Mouse (Mus musculus): ENCODE data around the gene Zfp352. TPM values are rescaled to one million over a fixed set of nuclear protein-coding genes. Genes with fewer than 3 reads are reported as not detected.

Gene Zfp352
- 0.09 TPM for polyA plus RNA-seq (2012; fragmentation: generic; extraction: Trizol)
- long read RNA-seq, experiment 1: 0 reads
- long read RNA-seq, experiment 2: 0 reads

- H3ac ChIP-seq (ENCODE audit: control insufficient read depth, insufficient read length, low read depth): no peak within 1 kb of the TSS
- no peaks in the 10 kb centered on the region for H3K27me3 ChIP-seq (ENCODE audit: control insufficient read depth, insufficient read depth, insufficient read length)
- no peak within 1 kb of the TSS for H3K4me3 ChIP-seq (ENCODE audit: insufficient read depth, poor library complexity, severe bottlenecking)
- no peaks in the 10 kb centered on the region for H3K79me2 ChIP-seq (ENCODE audit: control insufficient read depth, insufficient read depth)
- no peaks in the 10 kb centered on the region for H3K79me3 ChIP-seq (ENCODE audit: low read depth)
- no peak for TF ChIP-seq FOSL1 (IDR thresholded peaks at IDR 0.05; ENCODE audit: insufficient read depth, low read length, poor library complexity, severe bottlenecking)
- TF ChIP-seq MAX (IDR thresholded peaks at IDR 0.05): no peak
- TF ChIP-seq MYOD1 (IDR thresholded peaks at IDR 0.05; ENCODE audit: control insufficient read depth, insufficient read length, low read depth): no peak
- TF ChIP-seq MYOG (IDR thresholded peaks at IDR 0.05; ENCODE audit: control insufficient read depth, extremely low read depth, insufficient read length): no peak
- no peak for TF ChIP-seq CEBPB (IDR thresholded peaks at IDR 0.05; ENCODE audit: low read depth)
- TF ChIP-seq USF1 (IDR thresholded peaks at IDR 0.05; ENCODE audit: low read depth): no peak
- TF ChIP-seq CTCF (IDR thresholded peaks at IDR 0.05; ENCODE audit: control insufficient read depth, insufficient read depth, insufficient read length): no peak
- no peaks in the 10 kb centered on the region for H3K36me3 ChIP-seq (ENCODE audit: control insufficient read depth, insufficient read depth)
Observed at GRCm38 (mm10) chr4:90218520-90218919, at the start of gene Zfp352. Zfp352 (plus strand) TSS chr4:90218820.

DNA sequence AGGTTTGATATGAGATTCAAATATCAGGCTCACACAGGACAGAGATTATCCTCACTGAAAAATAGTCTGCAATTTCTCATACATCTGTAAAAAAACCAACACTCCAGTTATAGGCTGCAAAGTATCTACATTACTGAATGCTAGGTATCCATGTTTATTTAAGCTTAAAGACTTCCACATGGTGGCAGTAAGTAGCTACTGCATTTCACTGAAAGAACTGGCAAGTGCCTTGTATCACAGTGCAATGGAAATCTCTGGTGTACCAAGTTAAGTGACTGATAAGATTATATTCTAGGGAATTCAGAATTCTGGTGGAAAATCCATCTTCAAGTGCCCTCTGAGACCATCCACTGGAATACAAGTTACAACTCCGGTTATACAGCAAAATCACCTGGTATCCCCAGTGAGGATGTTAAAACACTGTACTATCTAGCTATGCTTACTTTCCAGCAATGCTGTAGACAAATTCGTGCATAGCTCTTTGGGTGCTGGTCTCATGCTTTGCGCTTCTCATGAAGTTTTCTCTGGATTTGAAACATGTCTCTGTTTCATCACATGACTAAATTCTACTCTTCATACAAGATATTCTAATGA, 47.6 kb upstream of the Zfp352 start:
- H3K36me3 ChIP-seq (ENCODE audit: control insufficient read depth, insufficient read depth): no peaks in the 10 kb centered on the region
- no peaks in the 10 kb centered on the region for H3K79me3 ChIP-seq (ENCODE audit: low read depth)
- H3K27me3 ChIP-seq (ENCODE audit: control insufficient read depth, insufficient read depth, insufficient read length): no peaks in the 10 kb centered on the region
- TF ChIP-seq FOSL1 (IDR thresholded peaks at IDR 0.05; ENCODE audit: insufficient read depth, low read length, poor library complexity, severe bottlenecking): no peak
- TF ChIP-seq CEBPB (IDR thresholded peaks at IDR 0.05; ENCODE audit: low read depth): no peak
- no peak for TF ChIP-seq MAX (IDR thresholded peaks at IDR 0.05)
- TF ChIP-seq MYOD1 (IDR thresholded peaks at IDR 0.05; ENCODE audit: control insufficient read depth, insufficient read length, low read depth): no peak
- TF ChIP-seq CTCF (IDR thresholded peaks at IDR 0.05; ENCODE audit: control insufficient read depth, insufficient read depth, insufficient read length): no peak
- TF ChIP-seq USF1 (IDR thresholded peaks at IDR 0.05; ENCODE audit: low read depth): no peak
- TF ChIP-seq MYOG (IDR thresholded peaks at IDR 0.05; ENCODE audit: control insufficient read depth, extremely low read depth, insufficient read length): no peak
- H3K4me3 ChIP-seq (ENCODE audit: insufficient read depth, poor library complexity, severe bottlenecking): no peak overlapping the region
- H3ac ChIP-seq (ENCODE audit: control insufficient read depth, insufficient read length, low read depth): no peak overlapping the region
- no peaks in the 10 kb centered on the region for H3K79me2 ChIP-seq (ENCODE audit: control insufficient read depth, insufficient read depth)

GRCm38 (mm10) chr4:90174036-90174435, 44.6 kb upstream of the Zfp352 start:
- TF ChIP-seq CEBPB (IDR thresholded peaks at IDR 0.05; ENCODE audit: low read depth) (no peak), USF1 (IDR thresholded peaks at IDR 0.05; ENCODE audit: low read depth) (no peak), FOSL1 (IDR thresholded peaks at IDR 0.05; ENCODE audit: insufficient read depth, low read length, poor library complexity, severe bottlenecking) (no peak), MAX (IDR thresholded peaks at IDR 0.05) (no peak), MYOD1 (IDR thresholded peaks at IDR 0.05; ENCODE audit: control insufficient read depth, insufficient read length, low read depth) (no peak), CTCF (IDR thresholded peaks at IDR 0.05; ENCODE audit: control insufficient read depth, insufficient read depth, insufficient read length) (no peak), MYOG (IDR thresholded peaks at IDR 0.05; ENCODE audit: control insufficient read depth, extremely low read depth, insufficient read length) (no peak)
- H3K4me3 ChIP-seq (ENCODE audit: insufficient read depth, poor library complexity, severe bottlenecking): no peak overlapping the region
- no peak overlapping the region for H3ac ChIP-seq (ENCODE audit: control insufficient read depth, insufficient read length, low read depth)
- no peaks in the 10 kb centered on the region for H3K27me3 ChIP-seq (ENCODE audit: control insufficient read depth, insufficient read depth, insufficient read length)
- no peaks in the 10 kb centered on the region for H3K79me3 ChIP-seq (ENCODE audit: low read depth)
- H3K36me3 ChIP-seq (ENCODE audit: control insufficient read depth, insufficient read depth): no peaks in the 10 kb centered on the region
- H3K79me2 ChIP-seq (ENCODE audit: control insufficient read depth, insufficient read depth): no peaks in the 10 kb centered on the region

DNA sequence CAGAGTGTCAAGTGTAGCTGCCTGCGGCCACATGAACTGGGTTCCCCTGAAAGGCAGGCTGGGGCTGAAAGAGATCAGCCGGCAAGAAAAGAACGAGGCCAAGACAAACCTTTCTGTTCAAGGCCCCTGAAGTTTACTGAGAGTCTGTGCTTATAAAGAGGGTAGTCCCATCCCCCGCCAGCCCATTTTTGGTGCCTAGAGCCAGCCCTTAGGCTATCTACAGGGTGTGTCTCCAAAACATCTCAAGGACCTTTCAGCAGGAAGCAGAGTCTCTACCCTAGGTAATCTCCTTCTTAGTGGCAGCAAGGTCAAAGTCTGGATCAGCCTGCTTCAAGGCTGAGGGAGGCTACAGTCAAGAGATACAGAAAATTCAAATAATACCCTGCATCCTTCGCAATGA, 15.2 kb upstream of the Zfp352 start:
- TF ChIP-seq MYOG (IDR thresholded peaks at IDR 0.05; ENCODE audit: control insufficient read depth, extremely low read depth, insufficient read length) (no peak), FOSL1 (IDR thresholded peaks at IDR 0.05; ENCODE audit: insufficient read depth, low read length, poor library complexity, severe bottlenecking) (no peak), MAX (IDR thresholded peaks at IDR 0.05) (no peak), MYOD1 (IDR thresholded peaks at IDR 0.05; ENCODE audit: control insufficient read depth, insufficient read length, low read depth) (no peak), CEBPB (IDR thresholded peaks at IDR 0.05; ENCODE audit: low read depth) (no peak), USF1 (IDR thresholded peaks at IDR 0.05; ENCODE audit: low read depth) (no peak), CTCF (IDR thresholded peaks at IDR 0.05; ENCODE audit: control insufficient read depth, insufficient read depth, insufficient read length) (no peak)
- H3K27me3 ChIP-seq (ENCODE audit: control insufficient read depth, insufficient read depth, insufficient read length): no peaks in the 10 kb centered on the region
- H3K79me3 ChIP-seq (ENCODE audit: low read depth): no peaks in the 10 kb centered on the region
- no peak overlapping the region for H3ac ChIP-seq (ENCODE audit: control insufficient read depth, insufficient read length, low read depth)
- no peaks in the 10 kb centered on the region for H3K79me2 ChIP-seq (ENCODE audit: control insufficient read depth, insufficient read depth)
- H3K36me3 ChIP-seq (ENCODE audit: control insufficient read depth, insufficient read depth): no peaks in the 10 kb centered on the region
- no peak overlapping the region for H3K4me3 ChIP-seq (ENCODE audit: insufficient read depth, poor library complexity, severe bottlenecking)

DNA sequence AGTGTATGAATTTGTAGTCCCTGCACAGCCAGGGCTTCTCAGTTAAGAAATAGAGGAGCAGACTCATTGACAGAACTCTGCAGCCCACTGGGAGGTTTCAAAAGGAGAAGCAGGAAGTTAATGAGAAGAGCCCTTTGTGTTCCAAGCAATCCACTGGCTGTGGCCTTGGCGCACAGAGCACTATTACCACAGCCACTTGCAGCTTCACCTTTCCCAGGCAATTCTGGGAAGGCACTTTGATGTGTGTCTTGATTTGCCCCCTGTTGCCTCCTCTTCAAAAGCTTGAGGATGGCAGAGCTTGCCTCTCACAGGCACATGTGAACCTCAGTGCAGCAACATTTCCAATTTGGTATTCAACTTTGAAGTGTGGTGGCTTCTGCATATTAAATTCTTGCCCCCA, 7.1 kb upstream of the Zfp352 start:
- no peaks in the 10 kb centered on the region for H3K79me3 ChIP-seq (ENCODE audit: low read depth)
- H3K27me3 ChIP-seq (ENCODE audit: control insufficient read depth, insufficient read depth, insufficient read length): no peaks in the 10 kb centered on the region
- H3K79me2 ChIP-seq (ENCODE audit: control insufficient read depth, insufficient read depth): no peaks in the 10 kb centered on the region
- H3K4me3 ChIP-seq (ENCODE audit: insufficient read depth, poor library complexity, severe bottlenecking): no peak overlapping the region
- no peak for TF ChIP-seq USF1 (IDR thresholded peaks at IDR 0.05; ENCODE audit: low read depth)
- no peak for TF ChIP-seq MYOD1 (IDR thresholded peaks at IDR 0.05; ENCODE audit: control insufficient read depth, insufficient read length, low read depth)
- no peak for TF ChIP-seq CEBPB (IDR thresholded peaks at IDR 0.05; ENCODE audit: low read depth)
- no peak for TF ChIP-seq CTCF (IDR thresholded peaks at IDR 0.05; ENCODE audit: control insufficient read depth, insufficient read depth, insufficient read length)
- TF ChIP-seq FOSL1 (IDR thresholded peaks at IDR 0.05; ENCODE audit: insufficient read depth, low read length, poor library complexity, severe bottlenecking): no peak
- no peaks in the 10 kb centered on the region for H3K36me3 ChIP-seq (ENCODE audit: control insufficient read depth, insufficient read depth)
- H3ac ChIP-seq (ENCODE audit: control insufficient read depth, insufficient read length, low read depth): no peak overlapping the region
